Mouse (Mus musculus) lung, postnatal 0 days (tissue): Measurements from ENCODE around the gene Aff3.

ENCODE experiments used
- CTCF ChIP-seq: IDR thresholded peaks from 2 replicates; pipeline ENCODE4 v1.5.1; 2016; ENCODE audit warnings: antibody characterized with exemption, mild to moderate bottlenecking
- EP300 ChIP-seq: IDR thresholded peaks from 2 replicates; pipeline ENCODE4 v1.6.1; 2016; ENCODE audit warnings: antibody characterized with exemption, mild to moderate bottlenecking, control low read depth

DNA sequence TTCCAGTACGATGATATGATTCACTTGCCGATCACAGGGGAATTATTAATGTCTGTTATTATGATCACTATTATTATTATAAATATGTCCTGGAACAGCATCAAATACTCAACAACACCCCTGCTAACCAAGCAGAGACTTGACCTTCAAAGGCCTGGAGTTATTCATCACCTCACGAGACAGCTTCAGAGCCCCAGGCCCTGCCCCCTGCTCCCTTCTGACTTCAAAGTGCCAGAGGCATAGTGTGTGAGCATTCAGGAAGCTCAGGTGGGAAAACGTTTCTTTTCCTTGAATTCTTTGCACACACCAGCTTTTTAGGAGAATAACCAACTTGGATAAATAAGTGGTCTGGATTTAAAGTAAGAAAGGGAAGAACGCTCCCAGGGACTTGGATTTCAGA, 153.7 kb downstream of the Aff3 start:
- TF ChIP-seq EP300 (no peak), CTCF (no peak)
